Mouse (Mus musculus) olfactory bulb, adult 2 months (tissue): Measurements from ENCODE around the gene Dock8.

ENCODE experiments used
- CTCF ChIP-seq: fragments of 200-500 bp; IDR thresholded peaks from 2 replicates; pipeline ENCODE4 v1.5.1; 2012; ENCODE audit warnings: low read depth, mild to moderate bottlenecking, low read length, moderate library complexity; ENCODE audit not compliant: insufficient read depth
- POLR2A ChIP-seq: fragments of 200-500 bp; IDR thresholded peaks from 2 replicates; pipeline ENCODE4 v1.6.1; 2012; ENCODE audit warnings: mild to moderate bottlenecking, low read depth, low read length, moderate library complexity; ENCODE audit not compliant: insufficient read depth

- TF ChIP-seq CTCF, result no peak
- TF ChIP-seq POLR2A, result no peak
Observed at GRCm38 (mm10) chr19:25149788-25150187, 150.5 kb downstream of the Dock8 start.
